Mouse (Mus musculus): ENCODE data around the gene Prlh. TPM values are rescaled to one million over a fixed set of nuclear protein-coding genes. Genes with fewer than 3 reads are reported as not detected.

Gene Prlh
- polyA plus RNA-seq (2015; fragmentation: Nextera tagmentation; extraction: Ambion mirVana): not detected in 2 replicates

DNA sequence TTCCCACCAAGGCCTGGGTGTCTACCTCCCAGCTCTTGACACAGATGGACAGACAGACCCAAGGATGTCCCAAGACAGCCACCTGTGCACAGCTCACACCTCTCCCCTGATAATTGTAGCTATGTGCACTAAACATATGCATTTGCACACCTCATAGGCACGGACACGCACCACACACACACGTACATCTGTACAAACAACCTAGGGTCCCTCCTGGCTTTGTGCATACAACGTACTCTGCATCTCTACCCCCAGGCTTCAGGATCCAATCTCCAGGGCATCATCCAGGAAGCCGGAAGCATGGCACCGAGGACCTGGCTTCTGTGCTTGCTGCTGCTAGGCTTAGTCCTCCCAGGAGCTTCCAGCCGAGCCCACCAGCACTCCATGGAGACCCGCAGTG, at the start of gene Prlh:
Gene Prlh (plus strand): TSS at position 301 of the 400 bp plus-strand sequence.

DNA sequence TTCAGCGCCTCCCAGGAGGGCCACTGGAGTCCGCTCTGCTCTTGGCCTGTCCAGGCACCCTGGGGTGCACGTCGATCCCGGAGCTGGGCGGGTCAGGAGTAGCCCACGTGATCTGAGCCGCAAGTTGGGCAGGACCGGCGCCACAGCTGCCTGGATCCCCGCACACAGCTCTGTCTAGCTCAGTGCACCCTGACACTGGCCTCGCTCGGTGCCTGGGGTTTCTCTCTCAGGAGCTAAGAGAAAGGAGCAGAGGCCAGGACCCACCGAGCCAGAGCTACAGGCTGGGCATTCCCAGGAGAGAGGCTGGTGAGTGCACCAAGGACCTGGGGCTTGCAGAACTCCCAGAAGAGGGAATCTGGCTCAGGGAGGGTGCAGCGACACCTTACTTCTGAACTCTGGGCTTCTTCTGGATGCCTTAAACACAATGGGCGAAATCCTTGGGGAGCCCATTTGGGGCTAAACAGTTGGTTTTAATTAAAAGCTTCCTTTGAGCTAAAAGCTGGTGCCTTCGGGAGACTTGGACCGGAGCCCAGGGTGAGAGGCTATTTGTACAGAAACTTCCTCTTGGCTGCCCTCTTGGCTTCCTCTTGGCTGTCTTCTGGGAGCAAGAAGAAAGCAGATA, 37.8 kb upstream of the Prlh start, which contains the start of gene Mlph:
Gene Mlph (plus strand): TSS at position 138 of the 622 bp plus-strand sequence.

DNA sequence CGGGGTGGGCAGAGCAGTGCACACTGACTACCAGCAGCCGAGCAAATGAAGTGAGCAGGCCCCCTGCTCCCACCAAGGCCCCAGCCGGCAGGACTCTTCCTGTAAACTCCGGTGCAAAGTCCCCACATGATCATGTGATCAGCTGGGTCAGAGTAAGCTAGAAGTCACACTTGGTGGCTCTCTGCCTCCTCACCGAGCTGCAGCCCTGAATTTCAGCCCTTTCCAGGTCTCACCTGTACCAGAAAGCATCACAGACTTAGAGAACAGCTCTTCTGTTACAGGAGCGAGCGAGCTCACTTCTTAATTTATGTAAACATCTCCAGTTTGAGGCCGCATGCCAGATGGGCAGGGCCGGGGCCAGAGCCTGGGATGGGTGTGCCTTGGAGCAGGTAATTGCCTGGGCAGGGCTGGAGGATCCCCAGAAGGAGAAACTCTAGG, 16.5 kb downstream of the Prlh start, which contains the start of gene Rab17:
Gene Rab17 (minus strand): TSS at position 315 of the 438 bp plus-strand sequence.

DNA sequence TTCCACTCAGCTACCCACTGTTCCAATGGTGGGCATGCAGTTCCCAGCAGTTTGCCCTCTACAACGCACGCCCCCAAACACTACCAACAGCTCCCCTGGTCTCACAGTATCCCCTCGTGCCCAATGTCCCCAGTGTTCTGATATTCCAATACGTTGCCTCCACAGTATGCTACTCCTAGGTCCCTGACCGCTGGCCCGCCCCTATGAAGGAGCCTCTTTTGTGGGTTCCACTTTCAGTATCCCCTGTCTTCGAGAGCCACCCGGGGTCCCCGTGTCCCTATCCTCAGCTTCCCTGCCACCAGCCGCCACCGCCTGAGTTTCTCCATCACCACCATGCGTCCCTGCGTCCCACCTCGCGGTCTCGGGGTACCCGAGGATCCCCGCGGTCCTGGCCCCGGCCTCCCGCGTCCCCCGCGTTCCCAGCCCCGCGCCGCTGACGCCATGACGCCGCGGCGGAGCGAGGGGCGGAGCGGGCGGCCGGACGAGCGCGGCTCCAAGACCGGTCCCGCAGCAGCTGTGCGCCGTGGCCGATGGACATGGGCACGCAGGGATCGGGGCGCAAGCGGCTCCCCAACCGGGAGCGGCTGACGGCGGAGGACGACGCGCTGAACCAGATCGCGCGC, 45.5 kb downstream of the Prlh start, which contains the start of gene Lrrfip1:
Gene Lrrfip1 (plus strand): TSS at position 470 of the 623 bp plus-strand sequence.

Other genes starting within 250 kb of the Prlh start
- 107 and 133 TPM in 2 replicates for gene Col6a3, start 109.1 kb upstream of the Prlh start, polyA plus RNA-seq (2015; fragmentation: Nextera tagmentation; extraction: Ambion mirVana)
- 0.44 and 0.63 TPM in 2 replicates for gene Mlph, start 38.0 kb upstream of the Prlh start, polyA plus RNA-seq (2015; fragmentation: Nextera tagmentation; extraction: Ambion mirVana)
- gene Rab17, start 16.6 kb downstream of the Prlh start, polyA plus RNA-seq (2015; fragmentation: Nextera tagmentation; extraction: Ambion mirVana): 0.12 and 0.41 TPM in 2 replicates
- 144 and 149 TPM in 2 replicates for gene Lrrfip1, start 45.6 kb downstream of the Prlh start, polyA plus RNA-seq (2015; fragmentation: Nextera tagmentation; extraction: Ambion mirVana)
- gene Rbm44, start 192.0 kb downstream of the Prlh start, polyA plus RNA-seq (2015; fragmentation: Nextera tagmentation; extraction: Ambion mirVana): 0.42 and 0.61 TPM in 2 replicates
- 76.1 and 97.4 TPM in 2 replicates for gene Ramp1, start 226.7 kb downstream of the Prlh start, polyA plus RNA-seq (2015; fragmentation: Nextera tagmentation; extraction: Ambion mirVana)

Measured in skeletal muscle tissue, postnatal 0 days (tissue).